Mouse (Mus musculus) testis, adult 2 months (tissue): ENCODE measurements around the gene Fbxl21.

Experiments
- CTCF ChIP-seq: fragments of 200-500 bp; IDR thresholded peaks from 2 replicates; pipeline ENCODE4 v1.5.1; 2012; ENCODE audit warnings: low read depth, mild to moderate bottlenecking, inconsistent platforms, low read length, moderate library complexity; ENCODE audit not compliant: control insufficient read depth, insufficient read depth, insufficient replicate concordance
- POLR2A ChIP-seq: fragments of 200-500 bp; IDR thresholded peaks from 2 replicates; pipeline ENCODE4 v1.6.1; 2012; ENCODE audit warnings: low read depth, mild to moderate bottlenecking, inconsistent platforms, low read length, moderate library complexity; ENCODE audit not compliant: control insufficient read depth

GRCm38 (mm10) chr13:56549364-56549763 lies 27.1 kb downstream of the Fbxl21 start:
- TF ChIP-seq POLR2A = no peak
- TF ChIP-seq CTCF = no peak
